Mouse (Mus musculus): ENCODE data around the gene Rad23b.
A peak's percentile ranks its signal among the peaks of the same experiment; 100 is the strongest.
"Not testable (repeated sequence)": the region's sequence is repeated elsewhere in the genome, so short reads cannot be mapped to it uniquely, and the experiment has no call there.

Gene Rad23b

GRCm38 (mm10) chr4:55349452-55350218 lies at the start of gene Rad23b:
Rad23b (plus strand) TSS chr4:55350043.
- peak; percentile 100 for DNase-seq (ENCODE audit: low read depth, low spot score)

- DNase-seq (ENCODE audit: low read depth, low spot score), result no peak
Measured at GRCm38 (mm10) chr4:55304121-55304520, 45.7 kb upstream of the Rad23b start.

- DNase-seq (ENCODE audit: low read depth, low spot score), result no peak
Measured at GRCm38 (mm10) chr4:55306636-55307035, 43.2 kb upstream of the Rad23b start.

DNA sequence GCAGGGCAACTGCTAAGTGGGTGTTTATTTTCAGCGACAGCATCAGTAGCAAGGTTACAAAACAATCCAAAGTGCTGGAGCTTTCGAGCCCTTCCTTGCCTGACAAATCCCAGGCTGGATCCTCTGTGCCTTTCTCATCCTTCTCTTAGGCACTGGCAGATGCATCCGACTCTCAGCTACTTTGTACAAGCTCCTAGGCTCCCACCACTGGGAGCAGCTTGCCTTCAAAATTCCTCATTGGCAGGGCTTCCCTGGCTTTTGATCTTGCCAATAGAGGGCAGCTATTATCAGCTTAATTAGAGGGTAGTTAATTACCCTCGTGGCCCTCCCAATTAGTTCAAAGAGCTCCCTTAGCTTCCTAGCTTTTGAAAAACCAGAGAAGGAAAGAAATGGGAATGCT lies 33.1 kb upstream of the Rad23b start:
- no peak for DNase-seq (ENCODE audit: low read depth, low spot score)

DNA sequence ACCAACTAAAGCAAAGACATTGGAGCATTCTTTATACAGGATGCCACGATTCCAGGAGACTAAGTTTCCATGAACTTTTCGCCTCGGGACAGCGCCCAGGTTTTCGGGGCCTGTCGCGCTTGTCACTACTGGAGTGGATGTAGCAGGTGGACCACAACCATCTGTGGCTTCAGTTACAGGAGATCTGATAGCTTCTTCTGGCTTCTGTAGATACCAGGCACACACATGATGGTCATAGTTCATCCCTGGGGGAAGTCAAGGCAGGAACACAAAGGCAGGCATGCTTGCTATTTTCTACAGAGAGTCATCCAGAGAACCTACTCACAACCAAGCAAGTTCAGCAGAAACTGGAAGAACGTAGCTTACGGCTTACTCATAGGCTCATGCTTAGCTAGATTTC lies 31.5 kb upstream of the Rad23b start:
- not testable (repeated sequence) for DNase-seq (ENCODE audit: low read depth, low spot score)

- no peak for DNase-seq (ENCODE audit: low read depth, low spot score)
Measured at GRCm38 (mm10) chr4:55325786-55326518, 23.9 kb upstream of the Rad23b start.

GRCm38 (mm10) chr4:55327508-55327907 lies 22.3 kb upstream of the Rad23b start:
- no peak for DNase-seq (ENCODE audit: low read depth, low spot score)

- no peak for DNase-seq (ENCODE audit: low read depth, low spot score)
Measured at GRCm38 (mm10) chr4:55328471-55328870, 21.4 kb upstream of the Rad23b start.

GRCm38 (mm10) chr4:55328928-55329327 lies 20.9 kb upstream of the Rad23b start:
- not testable (repeated sequence) for DNase-seq (ENCODE audit: low read depth, low spot score)

DNA sequence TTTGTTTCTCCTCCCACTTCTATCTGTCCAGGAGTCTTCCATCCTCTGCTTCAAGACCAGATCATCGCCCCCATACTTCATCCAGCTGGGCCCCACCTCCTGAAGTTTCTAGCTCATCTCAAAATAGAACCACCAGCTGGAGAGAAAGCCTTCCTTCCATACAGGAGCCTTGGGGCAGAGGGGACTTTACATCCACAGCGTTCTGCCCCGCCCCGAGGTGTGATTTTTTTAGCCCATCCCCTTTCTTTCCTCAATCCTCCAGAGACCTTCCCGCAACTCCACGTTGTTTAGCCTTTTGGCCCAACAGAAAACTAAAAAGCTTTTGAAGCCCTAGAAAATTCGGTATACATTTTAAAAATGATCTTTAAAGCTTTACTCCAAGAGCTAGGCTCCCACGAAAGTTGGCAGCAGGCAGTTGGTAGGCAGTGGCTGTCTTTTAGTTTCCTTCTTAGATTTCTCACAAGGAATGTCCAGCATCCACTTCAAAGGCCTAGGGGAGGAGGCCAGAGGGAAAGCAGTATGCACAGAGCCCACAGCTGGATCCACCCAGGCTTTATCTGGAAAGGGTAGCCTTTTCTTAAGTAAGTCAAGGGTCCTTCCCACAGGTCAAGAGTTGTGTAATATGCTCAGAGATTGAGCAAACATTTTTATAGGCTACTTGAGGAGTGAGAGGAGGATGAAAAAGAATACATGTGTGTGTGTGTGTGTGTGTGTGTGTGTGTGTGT lies 20.1 kb upstream of the Rad23b start:
- DNase-seq (ENCODE audit: low read depth, low spot score), result no peak

GRCm38 (mm10) chr4:55335030-55335770 lies 14.6 kb upstream of the Rad23b start:
- DNase-seq (ENCODE audit: low read depth, low spot score), result no peak

DNA sequence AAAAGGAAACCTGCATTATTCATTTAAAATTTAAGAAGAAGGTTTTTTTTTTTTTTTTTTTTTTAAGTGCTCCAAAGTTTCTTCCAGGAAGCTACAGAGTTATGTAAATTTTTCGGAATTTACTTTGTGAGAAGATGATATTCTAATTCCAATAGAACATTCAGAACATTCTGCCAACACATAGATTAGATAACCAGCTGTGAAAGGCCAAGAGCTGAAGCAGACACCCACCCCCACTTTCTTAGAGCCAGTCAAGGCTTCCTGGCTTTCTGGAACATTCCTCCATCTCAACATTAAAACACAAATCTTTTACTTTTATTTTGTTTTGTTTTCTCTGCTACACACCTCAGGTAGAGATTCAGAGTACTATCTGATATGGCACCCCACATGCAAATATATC lies 10.9 kb upstream of the Rad23b start:
- DNase-seq (ENCODE audit: low read depth, low spot score), result no peak

DNA sequence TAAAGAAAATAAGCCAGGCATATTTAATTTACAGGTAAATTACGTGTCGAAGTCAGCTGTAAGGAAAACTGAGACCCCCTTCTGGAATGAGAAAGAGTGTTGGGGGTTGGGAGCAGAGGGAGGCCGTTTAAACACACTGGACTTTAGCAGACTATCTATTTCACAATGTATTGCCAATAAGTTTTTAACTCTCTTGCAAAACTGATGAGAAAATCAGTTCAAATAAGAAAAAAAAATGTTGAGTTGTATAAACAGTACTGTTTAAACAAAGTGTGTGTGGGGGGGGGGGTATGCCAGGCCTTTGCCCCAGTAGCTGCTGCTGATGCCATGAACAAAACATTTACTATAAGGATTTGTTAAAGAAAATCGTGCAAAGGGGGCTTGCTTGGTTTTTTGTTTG lies 10.5 kb upstream of the Rad23b start:
- DNase-seq (ENCODE audit: low read depth, low spot score), result no peak

DNA sequence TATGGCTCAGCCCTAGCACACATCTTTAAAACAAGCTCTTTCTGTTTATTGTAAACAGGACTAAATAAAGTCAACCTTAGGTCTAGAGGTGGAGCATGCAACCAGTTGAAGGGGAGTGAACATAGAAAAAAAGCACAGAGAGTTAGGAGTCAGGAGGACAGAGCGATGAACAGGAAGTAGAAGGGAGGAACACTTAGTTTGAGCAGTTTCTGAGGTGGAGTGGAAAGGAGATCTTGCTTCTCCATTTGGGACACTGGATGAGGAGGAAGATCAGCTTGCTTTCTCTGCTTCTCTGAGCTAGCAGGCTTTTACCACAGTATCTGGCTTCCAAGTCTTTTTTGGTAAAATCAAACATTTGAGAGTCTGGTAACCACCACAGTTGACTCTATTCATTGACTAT lies 8.0 kb upstream of the Rad23b start:
- DNase-seq (ENCODE audit: low read depth, low spot score), result no peak

DNA sequence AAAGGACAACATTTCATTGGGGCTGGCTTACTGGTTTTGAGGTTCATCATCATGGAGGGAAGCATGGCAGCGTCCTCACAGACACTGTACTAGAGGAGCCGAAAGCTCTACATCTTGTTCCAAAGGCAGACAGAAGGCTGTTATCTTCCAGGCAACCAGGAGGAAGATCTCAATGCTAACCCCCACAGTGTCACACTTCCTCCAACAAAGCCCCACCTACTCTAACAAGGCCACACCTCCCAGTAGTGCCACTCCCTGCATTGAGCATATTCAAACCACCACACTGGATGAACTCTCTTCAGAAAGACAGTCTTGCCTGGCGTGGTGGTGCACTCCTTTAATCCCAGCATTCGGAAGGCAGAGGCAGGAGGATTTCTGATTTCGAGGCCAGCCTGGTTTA lies 7.2 kb upstream of the Rad23b start:
- DNase-seq (ENCODE audit: low read depth, low spot score), result no peak

DNA sequence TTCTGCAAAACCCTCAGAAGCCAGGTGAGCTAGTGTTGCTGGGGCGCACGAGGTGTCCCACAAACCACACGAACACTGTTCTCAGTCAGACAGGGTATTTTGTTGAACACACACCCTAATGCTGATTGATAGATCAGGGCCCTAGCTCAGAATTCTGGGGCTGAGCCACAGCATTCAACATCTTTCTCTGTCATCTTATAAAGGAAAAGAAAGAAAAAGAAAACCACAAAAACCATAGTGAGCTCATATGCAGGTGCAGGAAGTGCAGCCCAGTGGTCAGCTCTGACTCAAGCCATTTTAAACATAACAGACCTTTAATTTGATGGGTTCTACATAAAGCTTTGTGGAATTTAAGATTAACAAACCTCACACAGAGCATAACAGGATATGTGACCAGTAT lies 6.6 kb upstream of the Rad23b start:
- no peak for DNase-seq (ENCODE audit: low read depth, low spot score)

GRCm38 (mm10) chr4:55348759-55349451 lies 938 bp upstream of the Rad23b start:
- DNase-seq (ENCODE audit: low read depth, low spot score), result no peak

GRCm38 (mm10) chr4:55350219-55350931 lies 532 bp downstream of the Rad23b start:
- peak; percentile 53 for DNase-seq (ENCODE audit: low read depth, low spot score)

DNA sequence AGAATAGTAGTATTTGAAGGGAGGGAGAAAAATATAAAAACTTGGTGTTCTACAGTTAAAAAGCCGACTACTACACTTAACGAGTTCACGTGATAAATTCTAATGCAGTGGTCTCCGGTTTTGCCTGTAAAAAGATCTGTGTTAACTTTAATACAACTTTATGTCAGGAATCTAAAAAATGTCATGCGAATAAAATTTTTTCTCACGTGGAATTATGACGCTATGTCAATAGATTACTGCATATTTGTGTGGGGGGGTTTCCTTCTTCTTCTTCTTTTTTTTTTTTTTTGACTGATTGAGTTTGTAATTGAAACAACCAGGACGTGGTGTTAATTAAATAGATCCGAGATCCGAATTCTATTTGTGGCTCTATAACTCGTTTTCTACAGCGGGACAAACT lies 1.2 kb downstream of the Rad23b start:
- no peak for DNase-seq (ENCODE audit: low read depth, low spot score)

DNA sequence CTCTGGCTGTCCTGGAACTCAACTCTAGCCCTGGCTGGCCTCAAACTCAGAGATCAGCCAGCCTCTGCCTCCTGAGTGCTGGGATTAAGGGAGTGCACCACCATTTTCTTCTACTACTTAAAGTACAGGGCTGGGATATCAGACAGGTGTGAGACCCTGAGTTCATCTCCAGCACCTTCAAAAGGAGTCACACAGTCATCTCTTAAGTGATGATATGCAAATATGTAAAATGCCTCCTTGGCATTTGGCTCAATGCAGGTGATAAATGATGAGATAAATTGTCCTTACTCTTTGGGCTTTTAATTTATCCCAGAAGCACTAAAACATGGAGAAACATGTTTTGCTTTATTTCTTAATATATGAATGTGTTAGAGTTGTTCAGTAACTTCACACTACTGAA lies 2.0 kb downstream of the Rad23b start:
- DNase-seq (ENCODE audit: low read depth, low spot score), result no peak

GRCm38 (mm10) chr4:55354038-55354437 lies 4.2 kb downstream of the Rad23b start:
- DNase-seq (ENCODE audit: low read depth, low spot score), result no peak
